8 mouse cellular contexts compared by ENCODE assay signal in genomic region chr11:8405225-8405899, GRCm38 (mm10).
DNase-seq lines count a peak whose midpoint lies in the region; ATAC-seq and TF ChIP-seq lines count a peak whose summit lies in the region.

No protein-coding gene starts in this region.

- no peaks in the 10 kb centered on the region for H3K36me3 ChIP-seq in spleen, adult 2 months (ENCODE audit: control insufficient read depth, insufficient read depth, low read length)
- H3K36me3 ChIP-seq in kidney, embryonic 15.5 days, result no peaks in the 10 kb centered on the region
- no peaks in the 10 kb centered on the region for H3K36me3 ChIP-seq in limb, embryonic 13.5 days
- no peaks in the 10 kb centered on the region for H3K36me3 ChIP-seq in neural tube, embryonic 11.5 days (ENCODE audit: control insufficient read depth, insufficient read depth, low read length)

- H3K4me1 ChIP-seq in spleen, adult 2 months (ENCODE audit: control insufficient read depth, insufficient read depth, insufficient read length), result no peaks in the 10 kb centered on the region
- no peaks in the 10 kb centered on the region for H3K4me1 ChIP-seq in kidney, embryonic 15.5 days
- no peaks in the 10 kb centered on the region for H3K4me1 ChIP-seq in limb, embryonic 13.5 days
- no peaks in the 10 kb centered on the region for H3K4me1 ChIP-seq in neural tube, embryonic 11.5 days (ENCODE audit: control insufficient read depth, insufficient read depth, low read length)

- no peak overlapping the region for H3K4me2 ChIP-seq in kidney, embryonic 15.5 days
- no peak overlapping the region for H3K4me2 ChIP-seq in limb, embryonic 13.5 days (replicated peaks)
- H3K4me2 ChIP-seq in neural tube, embryonic 11.5 days (ENCODE audit: low read depth), result no peak overlapping the region

- peak; percentile 71 for TF ChIP-seq CTCF in spleen, adult 2 months (IDR thresholded peaks at IDR 0.05; ENCODE audit: extremely low read depth, insufficient read depth, insufficient read length, insufficient replicate concordance)

- DNase-seq in spleen, adult 2 months (ENCODE audit: low read depth in 1 of 2, low spot score in 2 of 2), result peak in 1 of 2 experiments; percentile 5
- DNase-seq in spleen, adult 12 weeks (ENCODE audit: low spot score), result no peak
- DNase-seq in embryo, embryonic 11 days, result peak; percentile 90
- DNase-seq in gonadal fat pad, adult 2 months (ENCODE audit: low read depth), result peak; percentile 9
- DNase-seq in neural tube, embryonic 11.5 days (ENCODE audit: low spot score), result peak; percentile 85
- DNase-seq in thymus, postnatal 10 days (ENCODE audit: low spot score in 2 of 2), result peak; percentile 3 to 50

- 28% methylated on average over 18 of the region's 18 CpGs for WGBS in spleen, adult 2 months
- WGBS in kidney, embryonic 15.5 days, result 32% methylated on average over 18 of the region's 18 CpGs
- 28% methylated on average over 18 of the region's 18 CpGs for WGBS in limb, embryonic 13.5 days
- 32% methylated on average over 18 of the region's 18 CpGs for WGBS in neural tube, embryonic 11.5 days

- no peaks in the 10 kb centered on the region for H3K9me3 ChIP-seq in kidney, embryonic 15.5 days (replicated peaks)
- no peaks in the 10 kb centered on the region for H3K9me3 ChIP-seq in limb, embryonic 13.5 days
- no peaks in the 10 kb centered on the region for H3K9me3 ChIP-seq in neural tube, embryonic 11.5 days (ENCODE audit: control insufficient read depth, low read length)

- no peak overlapping the region for H3K9ac ChIP-seq in kidney, embryonic 15.5 days
- H3K9ac ChIP-seq in limb, embryonic 13.5 days, result no peak overlapping the region
- H3K9ac ChIP-seq in neural tube, embryonic 11.5 days (ENCODE audit: low read length), result no peak overlapping the region

- no peak overlapping the region for H3K27ac ChIP-seq in spleen, adult 2 months (ENCODE audit: insufficient read depth, low read length)
- no peak overlapping the region for H3K27ac ChIP-seq in kidney, embryonic 15.5 days
- H3K27ac ChIP-seq in limb, embryonic 13.5 days, result no peak overlapping the region
- no peak overlapping the region for H3K27ac ChIP-seq in neural tube, embryonic 11.5 days (ENCODE audit: low read depth, low read length)

- H3K4me3 ChIP-seq in spleen, adult 2 months (ENCODE audit: extremely low read depth, insufficient read depth, insufficient read length), result no peak overlapping the region
- H3K4me3 ChIP-seq in kidney, embryonic 15.5 days (replicated peaks), result no peak overlapping the region
- H3K4me3 ChIP-seq in limb, embryonic 13.5 days, result no peak overlapping the region
- no peak overlapping the region for H3K4me3 ChIP-seq in neural tube, embryonic 11.5 days (ENCODE audit: low read depth, low read length)

- H3K27me3 ChIP-seq in spleen, adult 2 months (ENCODE audit: control insufficient read depth, insufficient read depth, low read length), result no peaks in the 10 kb centered on the region
- H3K27me3 ChIP-seq in kidney, embryonic 15.5 days, result 0 out of 2 replicates have a peak, but pooled peaks cover 3% of the 10 kb centered on the region
- H3K27me3 ChIP-seq in limb, embryonic 13.5 days, result 0 out of 2 replicates have a peak, but pooled peaks cover 3% of the 10 kb centered on the region
- no peaks in the 10 kb centered on the region for H3K27me3 ChIP-seq in neural tube, embryonic 11.5 days (ENCODE audit: control insufficient read depth, insufficient read depth, low read length)

- TF ChIP-seq POLR2A in spleen, adult 2 months (IDR thresholded peaks at IDR 0.05; ENCODE audit: low read depth, low read length), result no peak

- peak; percentile 78 for ATAC-seq in kidney, embryonic 15.5 days (replicated peaks; ENCODE audit: low FRiP score)
- ATAC-seq in limb, embryonic 13.5 days (ENCODE audit: low FRiP score, low read depth), result peak; percentile 79
- ATAC-seq in neural tube, embryonic 11.5 days (ENCODE audit: insufficient read depth, low FRiP score, low TSS enrichment), result peak; percentile 87
